In genomic region chr6:137630387-137630786, GRCm38 (mm10) we compare ENCODE assay signal across 17 mouse cellular contexts. TPM values are rescaled to one million over a fixed set of nuclear protein-coding genes. Genes with fewer than 3 reads are reported as not detected.
A peak's percentile ranks its signal among the peaks of the same experiment; 100 is the strongest.
DNase-seq lines count a peak whose midpoint lies in the region; ATAC-seq lines count a peak whose summit lies in the region.
"Had no signal": no experiment of that assay in that cellular context is flagged by ENCODE, and none has a peak within 500 bp of the region (broad histone marks: within the 10 kb centered on the region; RNA-seq: fewer than 3 reads in every experiment).

No protein-coding gene starts in this region.

- no peak for ATAC-seq in heart, embryonic 13.5 days (ENCODE audit: extremely low read depth, insufficient number of reproducible peaks, low FRiP score, low TSS enrichment)
- ATAC-seq in midbrain, embryonic 11.5 days (ENCODE audit: low FRiP score), result 0 out of 2 replicates have a peak, but pooled peaks have one; percentile 28
- no peak; the same call in 1 of the 2 replicates for ATAC-seq in midbrain, embryonic 14.5 days (ENCODE audit: low FRiP score, low TSS enrichment)
- ATAC-seq in hindbrain, embryonic 12.5 days (ENCODE audit: low FRiP score), result 0 out of 2 replicates have a peak, but pooled peaks have one; percentile 19
- ATAC-seq: inflammation-experienced regulatory T-cells, adult 6 months had no signal

- H3K4me1 ChIP-seq in heart, embryonic 13.5 days, result peaks cover 28% of the 10 kb centered on the region
- peaks cover 3% of the 10 kb centered on the region; the same call in 1 of the 2 replicates for H3K4me1 ChIP-seq in midbrain, embryonic 11.5 days (ENCODE audit: control insufficient read depth, insufficient read depth, low read length)
- no peaks in the 10 kb centered on the region for H3K4me1 ChIP-seq in midbrain, embryonic 14.5 days (ENCODE audit: control insufficient read depth, insufficient read depth, low read length)
- peaks cover 15% of the 10 kb centered on the region for H3K4me1 ChIP-seq in hindbrain, embryonic 12.5 days

- 52% methylated on average over 13 of the region's 13 CpGs for WGBS in heart, embryonic 13.5 days
- 90% methylated on average over 13 of the region's 13 CpGs for WGBS in midbrain, embryonic 11.5 days
- 90% methylated on average over 13 of the region's 13 CpGs for WGBS in midbrain, embryonic 14.5 days
- WGBS in hindbrain, embryonic 12.5 days, result 87% methylated on average over 13 of the region's 13 CpGs

- H3K4me3 ChIP-seq in heart, embryonic 13.5 days, result no peak overlapping the region
- H3K4me3 ChIP-seq in midbrain, embryonic 11.5 days (ENCODE audit: low read depth, low read length), result no peak overlapping the region
- H3K4me3 ChIP-seq in midbrain, embryonic 14.5 days (replicated peaks; ENCODE audit: low read depth, low read length), result no peak overlapping the region
- H3K4me3 ChIP-seq in hindbrain, embryonic 12.5 days, result no peak overlapping the region
- H3K4me3 ChIP-seq: forebrain, embryonic 13.5 days; layer of hippocampus, adult 2 months; left cerebral cortex, adult 2 months; limb, embryonic 12.5 days; myocyte had no signal

- intact Hi-C loops in heart, postnatal 36 days (cut with DNase I), result no loop called here

- H3K27ac ChIP-seq in heart, embryonic 13.5 days (replicated peaks), result no peak overlapping the region; the same call in 1 of the 2 replicates
- H3K27ac ChIP-seq in midbrain, embryonic 11.5 days (ENCODE audit: low read depth, low read length), result no peak overlapping the region
- no peak overlapping the region; the same call in 1 of the 2 replicates for H3K27ac ChIP-seq in midbrain, embryonic 14.5 days (replicated peaks; ENCODE audit: low read depth, low read length)
- no peak overlapping the region for H3K27ac ChIP-seq in hindbrain, embryonic 12.5 days
- H3K27ac ChIP-seq: layer of hippocampus, adult 2 months; left cerebral cortex, adult 2 months; limb, embryonic 12.5 days; liver, embryonic 14.5 days; macrophage had no signal

- H3K9ac ChIP-seq in heart, embryonic 13.5 days, result no peak overlapping the region
- H3K9ac ChIP-seq in midbrain, embryonic 11.5 days (ENCODE audit: low read length), result no peak overlapping the region
- H3K9ac ChIP-seq in midbrain, embryonic 14.5 days (replicated peaks; ENCODE audit: low read length), result no peak overlapping the region
- no peak overlapping the region for H3K9ac ChIP-seq in hindbrain, embryonic 12.5 days
- H3K9ac ChIP-seq: forebrain, embryonic 13.5 days; limb, embryonic 12.5 days; liver, embryonic 14.5 days had no signal

- no peak for DNase-seq in heart, postnatal 36 days
- no peak for DNase-seq in midbrain, embryonic 11.5 days (ENCODE audit: low spot score, missing footprints)
- DNase-seq in midbrain, embryonic 14.5 days, result no peak
- DNase-seq in testis, postnatal 14 days (ENCODE audit: low spot score), result peak; percentile 23
- no peak for DNase-seq in adrenal gland, postnatal 4 days (ENCODE audit: low spot score in 2 of 2)
- DNase-seq: adrenal gland, postnatal 10 days; cerebellum, adult 9-10 months had no signal

- no peaks in the 10 kb centered on the region for H3K27me3 ChIP-seq in heart, embryonic 13.5 days (replicated peaks)
- no peaks in the 10 kb centered on the region for H3K27me3 ChIP-seq in midbrain, embryonic 11.5 days (ENCODE audit: control insufficient read depth, insufficient read depth, low read length)
- H3K27me3 ChIP-seq in midbrain, embryonic 14.5 days (ENCODE audit: control insufficient read depth, insufficient read depth, low read length), result no peaks in the 10 kb centered on the region
- no peaks in the 10 kb centered on the region for H3K27me3 ChIP-seq in hindbrain, embryonic 12.5 days
- H3K27me3 ChIP-seq: forebrain, embryonic 13.5 days; limb, embryonic 12.5 days had no signal

- no peaks in the 10 kb centered on the region for H3K36me3 ChIP-seq in heart, embryonic 13.5 days
- H3K36me3 ChIP-seq in midbrain, embryonic 11.5 days (ENCODE audit: control insufficient read depth, insufficient read depth, low read length), result no peaks in the 10 kb centered on the region
- no peaks in the 10 kb centered on the region for H3K36me3 ChIP-seq in midbrain, embryonic 14.5 days (ENCODE audit: control insufficient read depth, insufficient read depth, low read length)
- H3K36me3 ChIP-seq in hindbrain, embryonic 12.5 days, result no peaks in the 10 kb centered on the region
- H3K36me3 ChIP-seq: limb, embryonic 12.5 days had no signal

- no peaks in the 10 kb centered on the region for H3K9me3 ChIP-seq in heart, embryonic 13.5 days
- H3K9me3 ChIP-seq in midbrain, embryonic 11.5 days (ENCODE audit: control insufficient read depth, low read length), result no peaks in the 10 kb centered on the region
- no peaks in the 10 kb centered on the region for H3K9me3 ChIP-seq in midbrain, embryonic 14.5 days (ENCODE audit: control insufficient read depth, low read length)
- no peaks in the 10 kb centered on the region for H3K9me3 ChIP-seq in hindbrain, embryonic 12.5 days (replicated peaks)
- H3K9me3 ChIP-seq: forebrain, embryonic 13.5 days; limb, embryonic 12.5 days had no signal

- H3K4me2 ChIP-seq in heart, embryonic 13.5 days, result peak overlapping the region; percentile 20
- H3K4me2 ChIP-seq in midbrain, embryonic 11.5 days, result no peak overlapping the region
- no peak overlapping the region for H3K4me2 ChIP-seq in midbrain, embryonic 14.5 days (ENCODE audit: low read length)
- no peak overlapping the region for H3K4me2 ChIP-seq in hindbrain, embryonic 12.5 days (replicated peaks)
- H3K4me2 ChIP-seq: limb, embryonic 12.5 days had no signal

RNA-seq across cellular contexts. Expression of gene Eps8, which starts 24.3 kb away (rescaled TPM):
- 17.8 and 22.2 TPM in 2 replicates for polyA plus RNA-seq in heart, embryonic 13.5 days (2015; fragmentation: Nextera tagmentation; extraction: Ambion mirVana)
- 10 to 100 TPM; 12.8 to 14.1 TPM for total RNA-seq in heart, postnatal 36 days (2021)
- 6.7 and 6.8 TPM in 2 replicates for polyA plus RNA-seq in midbrain, embryonic 11.5 days (2014; fragmentation: Nextera tagmentation; extraction: Ambion mirVana)
- 19.2 and 21.0 TPM in 2 replicates for polyA plus RNA-seq in midbrain, embryonic 14.5 days (2014; fragmentation: Nextera tagmentation; extraction: Ambion mirVana)
- polyA plus RNA-seq in hindbrain, embryonic 12.5 days (2016; fragmentation: Nextera tagmentation; extraction: Ambion mirVana), result 11.9 and 13.6 TPM in 2 replicates
- total RNA-seq in adrenal gland, postnatal 4 days (2021), result 10 to 100 TPM; 32.4 to 44.6 TPM

Comparison
In these comparisons a context has a peak if more than half of its experiments do, and no peak if none do; other contexts are left out.
1. ATAC-seq: peak in midbrain, embryonic 11.5 days (single experiment) and hindbrain, embryonic 12.5 days (single experiment); none in heart, embryonic 13.5 days (single experiment) and midbrain, embryonic 14.5 days (single experiment).